Mouse (Mus musculus) forebrain, embryonic 12.5 days (tissue): ENCODE results near the gene Gm37240. TPM values are rescaled to one million over a fixed set of nuclear protein-coding genes. Genes with fewer than 3 reads are reported as not detected.

Experiments
- ATAC-seq: fragments of 200-750 bp; cut with Nextera tagmentation; 2 replicates; pipeline ENCODE4 v1.8.0; 2017; ENCODE audit warnings: moderate TSS enrichment; ENCODE audit not compliant: low FRiP score
- H3K27ac ChIP-seq: fragments of 300-500 bp; sonication (generic); 2 replicates; pipeline ENCODE4 v1.5.1; 2016; ENCODE audit warnings: mild to moderate bottlenecking
- H3K27me3 ChIP-seq: fragments of 300-500 bp; sonication (generic); 2 replicates; pipeline ENCODE4 v1.6.1; 2016; ENCODE audit warnings: mild to moderate bottlenecking
- H3K36me3 ChIP-seq: fragments of 300-500 bp; sonication (generic); replicated peaks from 2 replicates; pipeline ENCODE4 v1.6.1; 2016; ENCODE audit warnings: mild to moderate bottlenecking
- H3K4me1 ChIP-seq: fragments of 300-500 bp; sonication (generic); 2 replicates; pipeline ENCODE4 v1.6.1; 2016
- H3K4me2 ChIP-seq: fragments of 300-500 bp; sonication (generic); 2 replicates; pipeline ENCODE4 v1.6.1; 2016; ENCODE audit warnings: mild to moderate bottlenecking, moderate library complexity
- H3K4me3 ChIP-seq: fragments of 300-500 bp; sonication (generic); replicated peaks from 2 replicates; pipeline ENCODE4 v1.5.1; 2016; ENCODE audit warnings: mild to moderate bottlenecking
- H3K9ac ChIP-seq: fragments of 300-500 bp; sonication (generic); 2 replicates; pipeline ENCODE4 v1.6.1; 2016; ENCODE audit warnings: mild to moderate bottlenecking
- H3K9me3 ChIP-seq: fragments of 300-500 bp; sonication (generic); 2 replicates; pipeline ENCODE4 v1.6.1; 2016
- WGBS: fragments of 180-500 bp; shearing (Covaris S2); methylation state at CpG from one replicate; pipeline ENCODE4 v1.1.7; 2016; 5-methylcytosine and 5-hydroxymethylcytosine counted together
- polyA plus RNA-seq: library from polyadenylated mRNA; unstranded; fragments of >200 nt; fragmentation: Nextera tagmentation; extraction: Ambion mirVana; gene quantifications from 2 replicates; pipeline ENCODE4 v1.2.1, GENCODE M21; 2016

Gm37240 gene
- polyA plus RNA-seq, 1 experiment from 2014 or later: 0.57 TPM

- peak overlapping the region; percentile 55; the same call in 1 of the 2 replicates for H3K4me3 ChIP-seq
- H3K9ac ChIP-seq: no peak overlapping the region
- 9% methylated on average over 7 of the region's 7 CpGs for WGBS
- no peak overlapping the region for H3K4me2 ChIP-seq
- no peak for ATAC-seq
- no peak overlapping the region for H3K27ac ChIP-seq
- H3K27me3 ChIP-seq: peaks cover 72% of the 10 kb centered on the region
- no peaks in the 10 kb centered on the region for H3K9me3 ChIP-seq
- peaks cover 29% of the 10 kb centered on the region for H3K4me1 ChIP-seq
- no peaks in the 10 kb centered on the region for H3K36me3 ChIP-seq
Observed at GRCm38 (mm10) chr3:84478195-84478594, 1409.1 kb downstream of the Gm37240 start.

GRCm38 (mm10) chr3:84477498-84477897, 1409.8 kb downstream of the Gm37240 start:
- ATAC-seq: no peak
- Histone ChIP-seq H3K36me3 (no peaks in the 10 kb centered on the region), H3K9me3 (no peaks in the 10 kb centered on the region), H3K9ac (no peak overlapping the region), H3K27me3 (peaks cover 66% of the 10 kb centered on the region), H3K4me2 (no peak overlapping the region), H3K4me3 (no peak overlapping the region), H3K4me1 (peaks cover 29% of the 10 kb centered on the region), H3K27ac (no peak overlapping the region)
- WGBS: 76% methylated on average over 1 of the region's 1 CpGs

GRCm38 (mm10) chr3:84474981-84475775, 1412.1 kb downstream of the Gm37240 start:
- Histone ChIP-seq H3K4me1 (peaks cover 22% of the 10 kb centered on the region), H3K27ac (no peak overlapping the region), H3K36me3 (no peaks in the 10 kb centered on the region), H3K9me3 (no peaks in the 10 kb centered on the region), H3K27me3 (peaks cover 46% of the 10 kb centered on the region), H3K4me2 (no peak overlapping the region), H3K4me3 (no peak overlapping the region), H3K9ac (no peak overlapping the region)
- no peak for ATAC-seq
- WGBS: 90% methylated on average over 12 of the region's 12 CpGs

- Histone ChIP-seq H3K9ac (no peak overlapping the region), H3K4me3 (no peak overlapping the region), H3K27me3 (peaks cover 38% of the 10 kb centered on the region), H3K4me1 (peaks cover 15% of the 10 kb centered on the region), H3K4me2 (no peak overlapping the region), H3K27ac (no peak overlapping the region), H3K36me3 (no peaks in the 10 kb centered on the region), H3K9me3 (no peaks in the 10 kb centered on the region)
- ATAC-seq: no peak
- 88% methylated on average over 6 of the region's 6 CpGs for WGBS
Observed at GRCm38 (mm10) chr3:84474398-84474797, 1412.9 kb downstream of the Gm37240 start.

GRCm38 (mm10) chr3:84472955-84473354, 1414.4 kb downstream of the Gm37240 start:
- Histone ChIP-seq H3K4me3 (no peak overlapping the region), H3K9ac (no peak overlapping the region), H3K9me3 (no peaks in the 10 kb centered on the region), H3K27me3 (peaks cover 23% of the 10 kb centered on the region), H3K27ac (no peak overlapping the region), H3K4me1 (peaks cover 3% of the 10 kb centered on the region; the same call in 1 of the 2 replicates), H3K4me2 (no peak overlapping the region), H3K36me3 (no peaks in the 10 kb centered on the region)
- WGBS: 71% methylated on average over 5 of the region's 5 CpGs
- no peak for ATAC-seq

GRCm38 (mm10) chr3:84472527-84472926, 1414.8 kb downstream of the Gm37240 start:
- no peak for ATAC-seq
- WGBS: 61% methylated on average over 3 of the region's 3 CpGs
- H3K27ac ChIP-seq: no peak overlapping the region
- H3K36me3 ChIP-seq: no peaks in the 10 kb centered on the region
- no peak overlapping the region for H3K4me2 ChIP-seq
- H3K4me1 ChIP-seq: peaks cover 7% of the 10 kb centered on the region; the same call in 1 of the 2 replicates
- H3K4me3 ChIP-seq: no peak overlapping the region
- H3K9ac ChIP-seq: no peak overlapping the region
- no peaks in the 10 kb centered on the region for H3K9me3 ChIP-seq
- H3K27me3 ChIP-seq: peaks cover 19% of the 10 kb centered on the region

GRCm38 (mm10) chr3:84471146-84471545, 1416.2 kb downstream of the Gm37240 start:
- H3K27ac ChIP-seq: no peak overlapping the region
- 91% methylated on average over 4 of the region's 4 CpGs for WGBS
- H3K36me3 ChIP-seq: no peaks in the 10 kb centered on the region
- no peak for ATAC-seq
- peaks cover 6% of the 10 kb centered on the region; the same call in 1 of the 2 replicates for H3K27me3 ChIP-seq
- peaks cover 8% of the 10 kb centered on the region; the same call in 1 of the 2 replicates for H3K4me1 ChIP-seq
- H3K9me3 ChIP-seq: no peaks in the 10 kb centered on the region
- H3K4me2 ChIP-seq: no peak overlapping the region
- no peak overlapping the region for H3K9ac ChIP-seq
- H3K4me3 ChIP-seq: no peak overlapping the region

- 27% methylated on average over 4 of the region's 4 CpGs for WGBS
Observed at GRCm38 (mm10) chr3:84468111-84468453, 1419.2 kb downstream of the Gm37240 start.

GRCm38 (mm10) chr3:84467419-84468110, 1419.8 kb downstream of the Gm37240 start:
- Histone ChIP-seq H3K9me3 (no peaks in the 10 kb centered on the region), H3K27me3 (no peaks in the 10 kb centered on the region), H3K4me3 (no peak overlapping the region), H3K27ac (no peak overlapping the region), H3K36me3 (no peaks in the 10 kb centered on the region), H3K4me1 (peaks cover 8% of the 10 kb centered on the region; the same call in 1 of the 2 replicates), H3K9ac (no peak overlapping the region), H3K4me2 (no peak overlapping the region)
- 69% methylated on average over 10 of the region's 10 CpGs for WGBS
- ATAC-seq: no peak

More at GRCm38 (mm10) chr3:84468111-84468453, 1419.2 kb downstream of the Gm37240 start:
- H3K36me3 ChIP-seq: no peaks in the 10 kb centered on the region
- peaks cover 8% of the 10 kb centered on the region; the same call in 1 of the 2 replicates for H3K4me1 ChIP-seq
- H3K4me3 ChIP-seq: no peak overlapping the region
- H3K4me2 ChIP-seq: no peak overlapping the region
- no peaks in the 10 kb centered on the region for H3K27me3 ChIP-seq
- no peak overlapping the region for H3K27ac ChIP-seq
- no peak overlapping the region for H3K9ac ChIP-seq
- no peak for ATAC-seq
- H3K9me3 ChIP-seq: no peaks in the 10 kb centered on the region

GRCm38 (mm10) chr3:84465822-84466500, 1421.4 kb downstream of the Gm37240 start:
- Histone ChIP-seq H3K4me3 (no peak overlapping the region), H3K4me1 (peaks cover 22% of the 10 kb centered on the region), H3K27me3 (no peaks in the 10 kb centered on the region), H3K9ac (no peak overlapping the region), H3K4me2 (no peak overlapping the region), H3K27ac (no peak overlapping the region), H3K9me3 (no peaks in the 10 kb centered on the region), H3K36me3 (no peaks in the 10 kb centered on the region)
- no peak for ATAC-seq
- 81% methylated on average over 6 of the region's 6 CpGs for whole genome bisulfite sequencing

- no peak overlapping the region for H3K4me2 ChIP-seq
- H3K4me3 ChIP-seq: no peak overlapping the region
- no peaks in the 10 kb centered on the region for H3K9me3 ChIP-seq
- WGBS: 51% methylated on average over 4 of the region's 4 CpGs
- no peaks in the 10 kb centered on the region for H3K36me3 ChIP-seq
- peaks cover 23% of the 10 kb centered on the region for H3K4me1 ChIP-seq
- no peak overlapping the region for H3K9ac ChIP-seq
- no peaks in the 10 kb centered on the region; the same call in 1 of the 2 replicates for H3K27me3 ChIP-seq
- no peak overlapping the region for H3K27ac ChIP-seq
- ATAC-seq: 0 out of 2 replicates have a peak, but pooled peaks have one; percentile 36
Observed at GRCm38 (mm10) chr3:84461687-84462086, 1425.6 kb downstream of the Gm37240 start.

- H3K27me3 ChIP-seq: no peaks in the 10 kb centered on the region; the same call in 1 of the 2 replicates
- H3K4me2 ChIP-seq: no peak overlapping the region
- H3K9ac ChIP-seq: peak overlapping the region; percentile 12; the same call in 1 of the 2 replicates
- no peaks in the 10 kb centered on the region for H3K36me3 ChIP-seq
- peak overlapping the region; percentile 14; the same call in 1 of the 2 replicates for H3K27ac ChIP-seq
- ATAC-seq: peak; percentile 14; the same call in 1 of the 2 replicates
- H3K4me1 ChIP-seq: peaks cover 23% of the 10 kb centered on the region
- H3K9me3 ChIP-seq: no peaks in the 10 kb centered on the region
- no peak overlapping the region for H3K4me3 ChIP-seq
- 51% methylated on average over 12 of the region's 12 CpGs for WGBS
Observed at GRCm38 (mm10) chr3:84460952-84461351, 1426.4 kb downstream of the Gm37240 start.
